Mouse (Mus musculus) stomach, embryonic 14.5 days (tissue): ENCODE measurements around the gene Baiap2. TPM values are rescaled to one million over a fixed set of nuclear protein-coding genes. Genes with fewer than 3 reads are reported as not detected.

Experiments
- ATAC-seq: fragments of 200-750 bp; cut with Nextera tagmentation; 2 replicates; pipeline ENCODE4 v1.8.0; 2017; ENCODE audit warnings: low read depth, moderate TSS enrichment; ENCODE audit not compliant: insufficient number of reproducible peaks, insufficient read depth, low FRiP score
- H3K27ac ChIP-seq: fragments of 300-500 bp; sonication (generic); 2 replicates; pipeline ENCODE4 v1.5.1; 2014; ENCODE audit warnings: mild to moderate bottlenecking, low read length, moderate library complexity, mixed read lengths
- H3K27me3 ChIP-seq: fragments of 300-500 bp; sonication (generic); 2 replicates; pipeline ENCODE4 v1.6.1; 2014; ENCODE audit warnings: low read length, control low read depth, mixed read lengths; ENCODE audit not compliant: control insufficient read depth, insufficient read depth
- H3K36me3 ChIP-seq: fragments of 300-500 bp; sonication (generic); 2 replicates; pipeline ENCODE4 v1.6.1; 2014; ENCODE audit warnings: mild to moderate bottlenecking, control low read depth, low read length, moderate library complexity, mixed read lengths; ENCODE audit not compliant: control insufficient read depth, insufficient read depth
- H3K4me1 ChIP-seq: fragments of 300-500 bp; sonication (generic); 2 replicates; pipeline ENCODE4 v1.6.1; 2014; ENCODE audit warnings: low read length, control low read depth, mixed read lengths; ENCODE audit not compliant: control insufficient read depth, insufficient read depth
- H3K4me2 ChIP-seq: fragments of 300-500 bp; sonication (generic); replicated peaks from 2 replicates; pipeline ENCODE4 v1.6.1; 2014; ENCODE audit warnings: low read depth, low read length, control low read depth
- H3K4me3 ChIP-seq: fragments of 300-500 bp; sonication (generic); 2 replicates; pipeline ENCODE4 v1.5.1; 2014; ENCODE audit warnings: low read depth, low read length, control low read depth
- H3K9ac ChIP-seq: fragments of 300-500 bp; sonication (generic); replicated peaks from 2 replicates; pipeline ENCODE4 v1.6.1; 2014; ENCODE audit warnings: low read depth, mild to moderate bottlenecking, control low read depth, low read length, moderate library complexity, mixed read lengths
- H3K9me3 ChIP-seq: fragments of 300-500 bp; sonication (generic); 2 replicates; pipeline ENCODE4 v1.6.1; 2016; ENCODE audit warnings: low read depth, low read length, control low read depth; ENCODE audit not compliant: control insufficient read depth
- WGBS: fragments of 180-500 bp; shearing (Covaris S2); extraction: QIAGEN DNeasy Blood & Tissue Kit; methylation state at CpG from one replicate; pipeline ENCODE4 v1.1.7; 2014; 5-methylcytosine and 5-hydroxymethylcytosine counted together
- polyA plus RNA-seq: library from polyadenylated mRNA; unstranded; fragments of >200 nt; fragmentation: Nextera tagmentation; extraction: Ambion mirVana; gene quantifications from 2 replicates; pipeline ENCODE4 v1.2.1, GENCODE M21; 2014

Baiap2 gene
- polyA plus RNA-seq, 1 experiment from 2014 or later, result 28.0 TPM

- Histone ChIP-seq H3K36me3 (peaks cover 6% of the 10 kb centered on the region; the same call in 1 of the 2 replicates), H3K9ac (no peak overlapping the region), H3K4me3 (no peak overlapping the region), H3K27ac (no peak overlapping the region), H3K9me3 (0 out of 2 replicates have a peak, but pooled peaks cover 2% of the 10 kb centered on the region), H3K27me3 (no peaks in the 10 kb centered on the region), H3K4me1 (0 out of 2 replicates have a peak, but pooled peaks cover 4% of the 10 kb centered on the region), H3K4me2 (no peak overlapping the region)
- no peak for ATAC-seq
- 91% methylated on average over 4 of the region's 4 CpGs for WGBS
Observed at GRCm38 (mm10) chr11:119978701-119979100, 36.1 kb downstream of the Baiap2 start.

GRCm38 (mm10) chr11:119979596-119980385, 37.2 kb downstream of the Baiap2 start:
- Histone ChIP-seq H3K4me3 (no peak overlapping the region), H3K9me3 (no peaks in the 10 kb centered on the region), H3K27me3 (no peaks in the 10 kb centered on the region), H3K9ac (no peak overlapping the region), H3K4me2 (no peak overlapping the region), H3K27ac (no peak overlapping the region), H3K36me3 (peaks cover 8% of the 10 kb centered on the region; the same call in 1 of the 2 replicates), H3K4me1 (0 out of 2 replicates have a peak, but pooled peaks cover 4% of the 10 kb centered on the region)
- 72% methylated on average over 10 of the region's 10 CpGs for WGBS
- no peak for ATAC-seq

GRCm38 (mm10) chr11:119981769-119982168, 39.2 kb downstream of the Baiap2 start:
- Histone ChIP-seq H3K27me3 (no peaks in the 10 kb centered on the region), H3K4me1 (0 out of 2 replicates have a peak, but pooled peaks cover 4% of the 10 kb centered on the region), H3K27ac (no peak overlapping the region), H3K4me3 (no peak overlapping the region), H3K9me3 (no peaks in the 10 kb centered on the region), H3K9ac (no peak overlapping the region), H3K36me3 (peaks cover 8% of the 10 kb centered on the region; the same call in 1 of the 2 replicates), H3K4me2 (no peak overlapping the region)
- 80% methylated on average over 3 of the region's 3 CpGs for WGBS
- ATAC-seq, result no peak

DNA sequence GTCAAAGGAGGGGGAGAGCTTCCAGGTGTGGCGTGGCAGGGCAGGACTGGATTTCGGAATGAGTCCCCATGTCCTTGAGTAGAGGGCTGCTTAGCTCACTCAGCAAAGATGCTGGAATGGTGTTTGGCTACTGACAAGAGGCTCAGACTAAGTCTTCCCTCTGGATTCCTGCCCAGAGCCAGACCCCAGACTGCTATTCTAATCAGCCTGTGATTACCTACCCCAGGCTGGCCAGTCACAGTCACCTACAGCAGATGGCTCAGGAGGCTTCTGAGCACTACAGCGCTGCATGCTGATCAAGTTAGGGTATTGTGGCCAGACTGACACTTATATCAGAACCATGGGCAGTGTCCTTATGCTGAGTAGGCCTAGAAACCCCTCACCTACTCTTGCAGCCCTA, 39.7 kb downstream of the Baiap2 start:
- H3K27me3 ChIP-seq, result no peaks in the 10 kb centered on the region
- 84% methylated on average over 3 of the region's 3 CpGs for WGBS
- no peak for ATAC-seq

DNA sequence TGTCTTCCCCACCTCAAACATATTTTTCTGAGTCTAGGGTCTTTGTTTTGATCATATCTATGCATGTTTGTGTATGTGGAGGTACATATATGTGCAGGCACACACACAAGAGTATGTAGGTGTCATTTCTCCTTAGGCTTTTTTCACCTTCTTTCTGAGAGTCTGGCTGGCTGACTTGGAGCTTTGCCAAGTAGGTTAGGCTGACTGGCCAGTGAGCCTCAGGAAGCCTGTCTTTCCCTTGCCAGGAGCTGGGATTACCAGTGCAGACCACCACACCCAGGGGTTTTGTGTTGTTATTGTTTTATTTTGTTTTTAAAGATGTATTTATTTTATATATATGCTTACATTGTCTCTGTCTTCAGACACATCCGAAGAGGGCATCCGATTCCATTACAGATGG, 40.6 kb downstream of the Baiap2 start:
- Histone ChIP-seq H3K4me1 (peaks cover 4% of the 10 kb centered on the region; the same call in 1 of the 2 replicates), H3K27me3 (no peaks in the 10 kb centered on the region), H3K4me3 (no peak overlapping the region), H3K27ac (no peak overlapping the region), H3K9me3 (no peaks in the 10 kb centered on the region), H3K4me2 (no peak overlapping the region), H3K36me3 (peaks cover 8% of the 10 kb centered on the region; the same call in 1 of the 2 replicates), H3K9ac (no peak overlapping the region)
- WGBS, result 89% methylated on average over 2 of the region's 2 CpGs
- ATAC-seq, result no peak

More for the DNA sequence above, 39.7 kb downstream of the Baiap2 start:
- Histone ChIP-seq H3K4me2 (no peak overlapping the region), H3K4me1 (0 out of 2 replicates have a peak, but pooled peaks cover 4% of the 10 kb centered on the region), H3K9me3 (no peaks in the 10 kb centered on the region), H3K27ac (no peak overlapping the region), H3K36me3 (peaks cover 8% of the 10 kb centered on the region; the same call in 1 of the 2 replicates), H3K4me3 (no peak overlapping the region), H3K9ac (no peak overlapping the region)

GRCm38 (mm10) chr11:119986751-119987425, 44.3 kb downstream of the Baiap2 start:
- H3K9me3 ChIP-seq, result no peaks in the 10 kb centered on the region
- H3K36me3 ChIP-seq, result peaks cover 8% of the 10 kb centered on the region; the same call in 1 of the 2 replicates
- 82% methylated on average over 9 of the region's 9 CpGs for WGBS
- no peaks in the 10 kb centered on the region for H3K27me3 ChIP-seq
- H3K4me1 ChIP-seq, result peaks cover 30% of the 10 kb centered on the region
- no peak overlapping the region for H3K4me3 ChIP-seq
- H3K4me2 ChIP-seq, result no peak overlapping the region
- no peak overlapping the region for H3K9ac ChIP-seq
- no peak overlapping the region for H3K27ac ChIP-seq
- no peak for ATAC-seq

- Histone ChIP-seq H3K4me2 (no peak overlapping the region), H3K9ac (no peak overlapping the region), H3K27me3 (no peaks in the 10 kb centered on the region), H3K36me3 (peaks cover 5% of the 10 kb centered on the region; the same call in 1 of the 2 replicates), H3K4me1 (peaks cover 28% of the 10 kb centered on the region), H3K4me3 (no peak overlapping the region), H3K27ac (peak overlapping the region; percentile 44; the same call in 1 of the 2 replicates), H3K9me3 (no peaks in the 10 kb centered on the region)
- ATAC-seq, result no peak
- WGBS, result 82% methylated on average over 7 of the region's 7 CpGs
Observed at GRCm38 (mm10) chr11:119987876-119988275, 45.3 kb downstream of the Baiap2 start.

DNA sequence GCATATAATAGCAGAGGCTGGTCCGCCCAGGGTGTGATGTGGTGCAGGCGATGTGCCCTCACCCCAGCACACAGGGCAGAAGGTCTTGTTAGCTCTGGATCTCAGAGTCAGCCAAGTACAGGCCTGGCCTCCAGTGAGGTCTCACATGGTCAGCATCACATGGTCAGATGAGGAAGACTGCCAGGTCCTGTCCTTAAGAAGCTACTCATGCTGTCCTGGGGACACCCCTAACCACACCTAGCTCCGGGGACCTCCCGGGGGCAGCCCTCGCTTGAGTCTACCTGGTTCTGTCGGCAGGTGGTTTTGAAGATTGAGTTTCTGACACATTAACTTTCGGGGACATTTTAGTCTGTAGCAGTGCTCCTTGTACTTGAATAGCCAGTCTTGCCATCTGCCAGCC, 45.8 kb downstream of the Baiap2 start:
- Histone ChIP-seq H3K4me3 (no peak overlapping the region), H3K9ac (no peak overlapping the region), H3K9me3 (no peaks in the 10 kb centered on the region), H3K36me3 (peaks cover 5% of the 10 kb centered on the region; the same call in 1 of the 2 replicates), H3K4me2 (no peak overlapping the region), H3K27me3 (no peaks in the 10 kb centered on the region), H3K27ac (peak overlapping the region; percentile 69; the same call in 1 of the 2 replicates), H3K4me1 (peaks cover 27% of the 10 kb centered on the region)
- ATAC-seq, result no peak
- WGBS, result 89% methylated on average over 7 of the region's 7 CpGs
